Mouse (Mus musculus): ENCODE results near the gene Lhfpl2.

Lhfpl2 gene

GRCm38 (mm10) chr13:94174577-94175279 is 117.1 kb downstream of the Lhfpl2 start:
- no peak for DNase-seq (ENCODE audit: low spot score in 2 of 2)

GRCm38 (mm10) chr13:94175379-94176050 is 117.9 kb downstream of the Lhfpl2 start:
- DNase-seq (ENCODE audit: low spot score in 2 of 2) = no peak

GRCm38 (mm10) chr13:94177148-94177547 is 119.6 kb downstream of the Lhfpl2 start:
- no peak for DNase-seq (ENCODE audit: low spot score in 2 of 2)

DNA sequence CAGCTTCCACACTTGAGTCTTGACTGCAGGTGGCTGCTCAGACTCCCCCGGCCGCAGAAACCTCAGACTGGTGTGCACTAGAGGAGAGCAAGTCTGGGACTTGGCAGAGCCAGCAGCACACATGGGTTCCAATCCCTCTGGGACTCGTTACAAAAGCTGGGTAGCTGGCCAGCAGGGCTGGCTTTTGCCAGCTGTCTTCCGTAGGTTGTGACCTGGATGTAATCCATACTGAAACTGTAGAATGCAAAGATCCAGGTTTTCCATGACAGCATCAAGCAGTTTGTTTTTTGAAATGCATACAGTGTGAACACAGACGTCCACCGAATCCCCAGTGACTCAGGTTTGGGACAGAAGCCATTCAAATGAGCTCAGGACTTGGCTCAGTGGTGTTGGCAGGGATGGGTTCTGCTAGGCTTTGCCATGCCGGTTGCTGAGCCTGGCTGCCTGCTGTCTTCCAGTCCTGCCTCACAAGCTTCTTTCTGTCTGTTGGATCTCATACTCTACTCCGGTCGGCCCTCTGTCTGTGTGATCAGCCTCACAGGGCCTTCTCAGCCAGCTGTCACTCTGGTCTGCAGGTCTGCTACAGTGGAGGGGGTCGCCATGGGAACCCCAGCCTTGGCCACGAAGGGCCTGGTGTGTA is 120.9 kb downstream of the Lhfpl2 start:
- no peak for DNase-seq (ENCODE audit: low spot score in 2 of 2)

DNA sequence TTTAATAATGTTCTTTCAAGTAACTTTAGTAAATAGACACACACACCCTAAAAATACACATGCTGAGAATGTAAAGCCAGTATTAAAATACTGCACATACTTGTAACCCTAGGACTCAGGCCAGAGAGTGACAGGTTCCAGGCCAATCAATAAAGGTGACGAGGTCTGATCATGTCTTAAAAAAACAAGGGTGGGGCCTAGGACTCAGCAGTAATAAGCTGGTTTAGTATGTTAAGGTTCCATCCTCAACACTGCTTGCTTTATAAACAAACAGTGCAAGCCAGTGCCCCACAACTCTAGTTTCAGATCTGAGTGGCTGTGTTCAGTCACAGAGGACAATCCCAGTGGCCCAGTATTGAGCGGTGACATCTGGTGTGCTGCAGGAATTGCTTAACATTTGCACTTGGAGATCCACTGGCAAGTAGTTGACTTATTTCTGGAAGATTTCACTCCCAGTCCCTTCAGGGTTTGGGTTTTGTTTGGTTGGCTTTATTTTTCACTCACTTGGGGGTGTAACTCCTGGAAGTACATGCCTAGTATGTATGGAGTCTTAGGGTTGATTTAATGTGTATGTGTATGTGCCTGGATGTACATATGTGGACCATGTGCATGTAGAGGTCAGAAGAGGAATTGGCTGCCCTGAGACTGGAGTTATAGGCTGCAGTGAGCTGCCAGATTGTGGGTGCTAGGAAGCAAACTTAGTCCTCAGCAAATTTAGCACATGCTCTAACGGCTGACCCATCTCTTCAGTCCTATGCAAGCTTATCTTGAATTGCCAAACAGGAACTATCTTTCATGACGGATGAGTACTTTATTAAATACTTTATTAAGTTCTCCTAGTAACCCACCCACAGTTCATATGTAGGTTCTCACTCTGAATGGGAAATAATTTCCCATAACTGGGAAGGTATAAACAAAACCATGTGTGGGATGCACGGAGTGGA is 123.2 kb downstream of the Lhfpl2 start:
- no peak for DNase-seq (ENCODE audit: low spot score in 2 of 2)

DNA sequence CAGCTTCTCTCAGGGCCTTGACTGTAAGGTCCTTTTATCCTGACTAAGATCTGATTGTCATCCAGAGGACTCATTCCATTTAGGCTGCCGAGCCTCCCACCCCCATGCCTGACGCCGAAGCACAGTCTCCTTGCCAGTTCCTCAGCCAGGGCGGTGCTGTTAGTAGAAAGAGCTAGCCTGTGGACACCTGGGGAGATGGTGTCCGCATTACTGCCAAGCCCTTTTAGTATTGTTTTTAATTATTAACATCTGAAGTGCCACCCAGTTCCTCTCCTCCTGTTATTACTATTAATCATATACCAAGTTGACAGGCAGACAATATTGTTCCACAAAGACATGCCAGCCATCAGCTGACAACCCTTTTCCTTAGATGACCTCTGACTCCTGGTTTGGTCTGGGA is 124.4 kb downstream of the Lhfpl2 start:
- DNase-seq (ENCODE audit: low spot score in 2 of 2) = no peak

DNA sequence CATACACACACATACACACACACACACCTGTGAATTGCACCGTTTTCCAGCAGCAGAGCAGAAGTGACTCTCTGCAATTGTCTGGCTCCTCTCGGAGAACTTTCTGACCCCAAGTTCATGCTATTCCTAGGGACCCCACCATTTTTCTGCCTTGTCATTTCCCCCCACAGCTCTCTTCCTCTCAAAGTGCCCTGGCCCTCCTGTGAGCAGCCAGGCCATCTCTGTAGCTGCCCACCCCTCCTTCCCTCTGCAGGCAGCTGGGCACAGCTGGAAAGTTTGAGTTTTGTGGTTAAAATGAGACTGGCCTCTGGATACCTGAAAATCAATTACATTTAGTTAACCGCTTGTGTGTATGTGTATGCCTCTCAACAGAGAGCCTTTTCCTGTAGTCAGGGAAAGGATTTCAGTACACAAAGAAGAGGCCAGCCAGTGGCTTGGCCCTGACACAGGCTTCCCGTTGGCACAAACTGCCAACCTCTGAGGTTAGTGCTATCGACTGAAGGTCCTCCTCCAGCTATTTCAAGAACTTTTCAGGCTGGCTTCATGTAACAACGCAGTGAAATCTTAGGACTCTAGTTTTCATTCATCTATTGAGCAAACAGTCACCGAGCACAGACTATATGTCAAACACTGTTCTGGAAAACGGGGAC is 125.9 kb downstream of the Lhfpl2 start:
- no peak for DNase-seq (ENCODE audit: low spot score in 2 of 2)

GRCm38 (mm10) chr13:94184726-94185456 is 127.3 kb downstream of the Lhfpl2 start:
- DNase-seq (ENCODE audit: low spot score in 2 of 2) = no peak

DNA sequence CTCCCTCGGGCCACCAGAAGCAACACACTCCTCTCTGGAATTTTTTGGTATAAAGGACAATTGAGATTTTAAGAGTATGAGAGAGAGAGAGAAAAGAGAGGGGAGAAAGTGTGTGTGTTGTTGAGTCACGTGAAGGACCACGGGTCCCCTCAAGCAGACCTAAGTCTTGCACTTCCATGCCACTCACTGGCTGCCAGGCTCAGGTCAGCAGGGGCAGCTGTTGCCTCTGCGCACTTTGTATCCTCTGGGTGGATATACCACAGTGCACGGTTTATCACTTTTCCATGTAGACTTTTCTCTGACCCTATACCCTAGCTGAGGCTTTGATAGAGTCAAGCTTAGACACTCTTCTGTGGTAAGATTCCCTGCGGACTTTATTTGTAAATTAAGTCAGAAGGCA is 128.0 kb downstream of the Lhfpl2 start:
- no peak for DNase-seq (ENCODE audit: low spot score in 2 of 2)

GRCm38 (mm10) chr13:94188200-94189086 is 130.8 kb downstream of the Lhfpl2 start:
- no peak for DNase-seq (ENCODE audit: low spot score in 2 of 2)

DNA sequence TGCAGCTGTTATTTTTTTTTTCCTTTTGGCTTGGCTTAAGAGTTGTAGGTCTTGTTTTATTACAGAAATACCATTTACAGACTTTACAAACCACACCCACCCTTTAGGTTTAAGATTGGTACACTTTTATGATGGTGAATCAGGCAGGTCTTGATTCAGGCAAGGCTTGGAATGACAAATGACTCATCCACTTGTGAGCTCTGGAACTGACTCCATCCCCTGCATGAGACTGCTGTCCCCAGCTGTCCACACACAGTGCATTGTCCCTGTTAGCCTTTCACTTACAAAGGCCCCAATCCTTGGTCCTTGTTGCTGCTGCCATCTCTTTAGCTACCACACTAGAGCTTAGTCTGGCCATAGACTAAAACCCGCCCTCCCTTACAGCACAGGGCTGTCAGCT is 132.8 kb downstream of the Lhfpl2 start:
- no peak for DNase-seq (ENCODE audit: low spot score in 2 of 2)

DNA sequence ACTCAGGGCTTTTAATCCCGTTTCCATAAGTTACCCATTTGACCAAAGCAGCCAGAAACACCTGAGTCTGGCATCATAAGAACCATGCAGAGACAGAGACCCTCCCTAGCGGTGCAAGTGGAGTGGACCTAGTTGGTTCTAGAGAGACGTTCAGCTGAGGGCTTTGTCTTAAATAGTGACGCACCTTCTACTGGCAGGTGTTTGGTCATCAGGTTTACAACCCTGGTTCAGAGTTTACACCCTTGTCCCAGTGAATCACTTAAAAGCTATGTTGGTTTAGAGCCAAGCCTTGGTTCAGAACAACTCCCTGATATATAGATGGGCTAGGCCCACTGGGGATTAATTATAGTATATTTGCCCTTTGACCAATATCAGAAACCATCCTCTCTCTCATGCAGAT is 135.6 kb downstream of the Lhfpl2 start:
- no peak for DNase-seq (ENCODE audit: low spot score in 2 of 2)

DNA sequence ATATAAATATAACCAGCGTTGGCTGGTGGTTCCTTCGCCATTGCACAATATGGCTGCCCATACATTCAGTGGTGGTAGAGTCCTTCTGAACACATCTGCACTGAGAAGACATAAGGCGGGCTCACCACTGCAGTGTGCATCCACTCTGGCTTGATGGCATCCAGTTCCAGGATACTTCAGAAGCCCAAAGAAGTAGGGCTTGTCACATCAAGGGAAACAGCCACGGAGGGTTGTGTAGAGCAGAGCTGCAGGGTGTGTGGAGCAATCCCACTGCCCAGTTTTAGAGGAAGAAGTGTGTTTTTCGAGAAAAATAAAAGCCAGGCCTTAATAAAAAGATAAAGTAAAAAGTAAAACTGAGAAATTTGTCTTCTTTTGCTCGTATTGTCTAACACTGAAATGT is 141.0 kb downstream of the Lhfpl2 start:
- no peak for DNase-seq (ENCODE audit: low spot score in 2 of 2)

DNA sequence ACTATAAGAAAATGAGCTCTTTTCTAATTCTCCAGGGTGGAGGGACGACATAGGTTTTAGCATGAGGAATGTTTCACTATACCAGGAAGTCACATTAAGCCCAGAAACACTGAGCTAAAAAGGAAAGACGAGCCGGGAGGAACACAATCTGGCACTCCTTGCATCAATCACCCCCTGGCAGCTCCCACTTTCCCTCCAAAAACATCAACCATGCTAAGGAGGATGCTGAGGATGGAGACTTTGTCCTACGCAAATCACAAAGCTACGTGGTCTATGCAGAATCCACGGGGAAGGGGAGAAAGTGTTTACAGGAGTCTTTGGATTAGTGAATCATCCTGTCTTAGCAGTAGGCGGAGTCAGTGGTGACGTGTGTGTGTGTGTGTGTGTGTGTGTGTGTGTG is 142.2 kb downstream of the Lhfpl2 start:
- DNase-seq (ENCODE audit: low spot score in 2 of 2) = no peak

DNA sequence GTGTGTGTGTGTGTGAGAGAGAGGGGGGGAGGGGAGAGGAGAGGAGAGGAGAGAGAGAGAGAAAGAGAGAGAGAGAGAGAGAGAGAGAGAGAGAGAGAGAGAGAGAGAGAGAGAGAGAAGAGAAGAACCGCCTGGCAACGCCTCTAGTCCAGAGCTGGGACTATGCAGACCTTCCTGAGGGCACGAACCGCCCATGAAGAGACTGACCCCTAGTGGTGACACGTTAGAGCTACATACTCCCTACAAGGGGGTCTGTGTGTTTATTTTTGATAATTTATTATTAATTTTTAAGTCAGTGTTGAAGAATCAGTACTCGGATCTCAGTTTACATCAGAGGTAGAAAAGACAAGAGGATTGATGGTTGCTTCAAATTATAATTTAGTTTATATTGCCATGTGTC is 147.6 kb downstream of the Lhfpl2 start:
- peak; percentile 9 to 12 for DNase-seq (ENCODE audit: low spot score in 2 of 2)

DNA sequence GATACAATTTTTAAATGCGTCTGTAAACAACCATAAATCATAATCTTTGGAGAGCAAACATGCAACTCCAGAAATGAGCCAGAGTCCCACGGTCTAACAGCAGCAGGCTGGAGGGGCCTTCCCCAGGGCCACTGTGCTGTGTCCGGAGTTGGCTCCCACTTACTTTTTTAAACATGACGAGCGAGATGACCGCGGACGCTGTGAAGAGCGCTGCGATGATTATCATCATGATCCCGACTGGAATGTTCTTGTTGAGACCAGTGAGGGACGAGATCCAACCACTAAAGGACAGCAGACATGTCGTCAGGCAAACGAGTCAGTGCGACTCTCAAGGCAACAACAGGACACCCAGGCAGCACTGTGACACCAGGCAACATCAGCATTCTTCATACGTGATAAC is 150.4 kb downstream of the Lhfpl2 start:
- no peak for DNase-seq (ENCODE audit: low spot score in 2 of 2)

- no peak for DNase-seq (ENCODE audit: low spot score in 2 of 2)
Measured at GRCm38 (mm10) chr13:94208892-94209291, 151.3 kb downstream of the Lhfpl2 start.

DNA sequence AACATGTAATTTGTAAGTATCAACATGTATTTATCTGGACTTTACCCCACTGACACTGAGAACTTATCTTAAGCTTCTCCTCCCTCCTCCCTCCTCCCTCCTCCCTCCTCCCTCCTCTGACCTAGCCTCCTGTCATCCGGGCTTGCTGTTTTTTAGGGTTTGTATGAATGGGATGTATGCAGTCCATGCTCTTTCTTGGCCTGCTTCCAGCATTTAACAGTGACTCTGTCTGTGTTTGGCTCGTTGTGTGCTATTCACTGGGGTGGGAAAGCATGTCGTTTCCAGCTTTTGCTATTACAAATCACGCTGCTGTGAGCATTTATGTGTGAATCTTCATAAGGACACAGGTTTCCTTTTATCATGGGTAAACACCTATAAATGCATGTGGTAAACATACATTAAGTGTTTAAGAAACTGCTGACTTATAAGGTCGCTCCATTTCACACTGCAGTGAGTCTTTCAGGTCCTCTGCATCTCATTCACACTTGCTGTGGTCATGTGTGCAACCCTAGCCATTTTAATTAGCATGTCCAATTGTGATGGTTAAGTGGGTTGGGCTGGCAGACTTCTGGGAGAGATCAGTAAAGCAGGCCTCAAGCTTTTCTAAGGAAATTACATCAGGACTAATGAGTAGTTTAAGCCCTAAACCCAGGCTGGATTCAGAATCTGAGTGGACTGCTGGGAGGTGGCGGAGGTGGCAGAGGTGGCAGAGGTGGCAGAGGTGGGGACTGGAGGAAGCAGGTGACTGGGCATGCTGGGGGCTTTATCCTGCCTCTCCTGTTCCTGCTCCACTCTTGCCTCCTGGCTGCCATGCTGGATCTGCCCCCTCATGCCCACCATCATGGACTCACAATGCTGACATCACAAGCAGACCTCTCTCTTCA is 153.9 kb downstream of the Lhfpl2 start:
- no peak for DNase-seq (ENCODE audit: low spot score in 2 of 2)

DNA sequence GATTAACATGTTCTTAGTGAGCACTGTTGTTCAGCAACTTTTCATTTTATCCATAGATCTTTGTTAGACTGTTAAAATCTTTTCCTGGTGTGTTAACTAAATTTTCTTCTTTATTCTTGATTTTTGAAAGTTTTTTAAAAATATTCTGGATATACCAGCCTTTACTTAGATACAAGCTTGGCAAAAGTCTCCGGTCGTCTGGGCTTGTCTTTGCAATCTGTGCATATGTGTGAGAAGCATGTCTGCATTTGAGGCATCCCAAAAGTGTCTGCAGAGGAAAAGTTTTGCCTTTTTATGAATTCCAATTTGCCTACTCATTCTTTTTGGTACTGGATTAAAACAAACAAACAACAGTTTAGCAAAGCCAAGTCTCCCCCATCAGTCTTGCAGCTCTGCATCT is 154.6 kb downstream of the Lhfpl2 start:
- no peak for DNase-seq (ENCODE audit: low spot score in 2 of 2)

Measured in natural killer cell, adult 2 months (primary cell).